Mouse (Mus musculus): ENCODE results near the gene Gm14137. TPM values are rescaled to one million over a fixed set of nuclear protein-coding genes. Genes with fewer than 3 reads are reported as not detected.

Gene Gm14137
- total RNA-seq, 4 experiments from 2014 or later: not detected

Other genes starting within 250 kb of the Gm14137 start
- 1 to 10 TPM; 5.7 to 9.2 (median 8.4) TPM for gene Chst14, start 248.0 kb upstream of the Gm14137 start, total RNA-seq (2022)
- 10 to 100 TPM in 3 of 4 experiments, 1 to 10 TPM in 1; 9.5 to 13.6 (median 11.9) TPM for gene Ccdc32, start 145.1 kb upstream of the Gm14137 start, total RNA-seq (2022)
- gene Rpusd2, start 139.7 kb upstream of the Gm14137 start, total RNA-seq (2022): 1 to 10 TPM; 4.2 to 4.7 (median 4.5) TPM
- gene Knl1, start 127.4 kb upstream of the Gm14137 start, total RNA-seq (2022): under 1 TPM; 0.12 to 0.92 (median 0.24) TPM
- gene Rad51, start 61.7 kb upstream of the Gm14137 start, total RNA-seq (2022): under 1 TPM; 0.22 to 0.60 (median 0.28) TPM
- 10 to 100 TPM; 15.3 to 25.2 (median 17.5) TPM for gene Rmdn3, start 17.5 kb upstream of the Gm14137 start, total RNA-seq (2022)
- 10 to 100 TPM; 10.9 to 12.5 (median 11.4) TPM for gene Gchfr, start 6.7 kb upstream of the Gm14137 start, total RNA-seq (2022)
- 10 to 100 TPM in 2 of 4 experiments, 1 to 10 TPM in 2; 7.8 to 14.3 (median 10.0) TPM for gene Zfyve19, start 34.1 kb downstream of the Gm14137 start, total RNA-seq (2022)
- 10 to 100 TPM in 1 of 4 experiments, 1 to 10 TPM in 3; 7.6 to 11.2 (median 9.0) TPM for gene Dnajc17, start 34.3 kb downstream of the Gm14137 start, total RNA-seq (2022)
- not detected for gene Ppp1r14d, start 55.4 kb downstream of the Gm14137 start, total RNA-seq (2022)
- under 1 TPM in 1 of 4 experiments, not detected in 3; 0.14 TPM for gene Spint1, start 62.9 kb downstream of the Gm14137 start, total RNA-seq (2022)
- gene Rhov, start 96.8 kb downstream of the Gm14137 start, total RNA-seq (2022): not detected
- 10 to 100 TPM; 12.5 to 14.0 (median 13.6) TPM for gene Vps18, start 114.2 kb downstream of the Gm14137 start, total RNA-seq (2022)
- gene Dll4, start 151.3 kb downstream of the Gm14137 start, total RNA-seq (2022): 10 to 100 TPM; 12.1 to 18.7 (median 18.6) TPM
- gene Chac1, start 176.7 kb downstream of the Gm14137 start, total RNA-seq (2022): 10 to 100 TPM in 1 of 4 experiments, 1 to 10 TPM in 3; 2.8 to 15.4 (median 5.2) TPM